Mouse (Mus musculus): ENCODE measurements at regions not wholly inside any gene's neighbourhood (a gene's known extent, or its start where the extent isn't known, plus 50 kb on each side); places are given as distances from the start of the nearest gene placed in this dataset.

DNA sequence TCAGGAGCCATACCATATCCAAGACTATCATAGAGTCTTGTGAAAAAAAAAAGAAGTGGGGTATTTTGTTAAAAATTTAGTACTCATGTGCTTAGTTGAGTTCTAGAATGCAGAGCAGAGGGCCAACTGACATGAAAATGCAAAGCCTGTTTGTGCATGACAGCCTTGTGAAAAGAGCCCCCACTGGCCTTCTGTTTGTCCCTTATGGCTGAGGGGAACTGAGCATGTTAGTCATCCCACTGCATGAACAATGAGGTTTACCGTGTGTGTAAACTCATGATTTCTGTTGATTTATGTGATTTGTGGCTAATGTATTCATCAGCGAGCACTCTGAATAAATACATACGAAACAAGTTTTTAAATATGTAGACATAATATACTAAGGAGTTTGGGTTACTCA is 266.1 kb upstream of the Nox3 start:
- DNase-seq = no peak

- no peak for DNase-seq
These were observed 250.5 kb upstream of the Nox3 start for GRCm38 (mm10) chr17:3946540-3946939.

DNA sequence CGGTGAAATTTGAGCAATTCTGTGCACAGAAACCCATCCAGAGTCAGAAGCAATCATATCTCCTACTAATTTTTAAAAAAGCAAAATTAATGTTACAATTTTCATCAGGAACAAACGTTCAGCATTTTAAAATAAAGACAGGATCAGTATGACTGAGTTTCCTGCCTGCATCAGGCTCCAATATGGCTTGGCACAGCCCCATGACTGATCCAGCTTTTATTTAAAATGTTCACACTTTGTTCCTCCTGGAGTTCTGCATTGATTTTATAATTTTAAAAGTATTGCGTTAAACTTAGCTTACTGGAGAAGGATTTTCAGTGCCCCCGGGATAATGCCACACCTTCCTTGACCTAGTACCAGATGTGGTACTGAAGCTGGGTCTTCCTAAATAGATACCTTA is 240.3 kb upstream of the Nox3 start:
- no peak for DNase-seq

DNA sequence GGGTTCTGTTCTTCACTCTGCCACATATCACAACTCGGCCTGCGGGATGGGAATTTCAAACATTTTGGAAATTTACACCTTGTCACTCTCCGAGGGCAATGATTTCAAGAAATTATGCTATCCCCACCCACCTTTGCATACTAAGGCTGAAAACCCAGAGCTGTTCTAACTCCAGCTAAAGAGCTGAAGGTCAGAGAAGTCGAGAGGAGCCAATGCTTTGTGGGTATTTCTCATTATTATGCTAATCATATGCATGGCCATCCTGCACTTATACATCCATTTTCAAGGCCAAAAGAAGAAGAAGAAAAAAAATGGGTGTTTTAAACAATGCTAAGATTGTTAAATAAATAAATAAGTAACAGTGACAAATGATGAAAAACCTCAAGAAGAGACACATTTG is 237.1 kb upstream of the Nox3 start:
- no peak for DNase-seq

DNA sequence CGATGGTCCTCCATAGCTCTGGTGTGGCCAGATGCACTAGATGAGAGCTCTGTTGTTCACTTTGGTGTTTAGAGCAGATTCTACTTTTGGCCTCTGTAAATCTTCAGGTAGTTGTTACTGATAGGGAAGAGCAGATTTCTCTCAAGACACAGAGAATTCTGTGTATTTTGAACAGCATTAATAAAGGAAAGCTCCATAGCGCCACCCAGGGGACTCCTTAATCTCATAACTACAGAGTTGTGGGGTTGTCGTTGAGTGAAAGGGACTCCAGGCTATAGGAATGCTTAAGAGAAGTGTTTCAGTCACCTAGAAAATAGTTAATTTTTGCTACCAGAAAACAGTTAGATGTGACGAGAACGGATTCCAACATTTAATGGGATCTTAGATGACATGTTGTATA is 236.0 kb upstream of the Nox3 start:
- no peak for DNase-seq

DNA sequence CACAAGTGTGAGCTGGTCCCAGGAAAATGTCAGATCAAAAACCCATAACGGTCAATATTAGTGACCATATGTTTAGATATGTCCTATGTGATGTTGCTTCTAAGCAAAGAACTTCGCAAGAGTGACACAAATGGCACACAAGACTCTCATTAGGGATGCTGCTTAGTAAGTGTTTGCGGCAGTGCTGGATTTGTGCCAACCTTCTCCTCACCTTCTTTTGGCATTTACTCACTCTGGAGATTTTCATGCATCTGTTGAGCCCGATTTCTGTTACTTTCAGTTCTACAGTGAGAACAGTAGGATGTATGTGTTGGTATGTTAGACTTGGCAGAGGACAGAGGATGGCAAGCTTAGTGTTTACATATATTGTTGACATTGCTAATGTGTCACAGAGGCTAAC is 231.0 kb upstream of the Nox3 start:
- no peak for DNase-seq

DNA sequence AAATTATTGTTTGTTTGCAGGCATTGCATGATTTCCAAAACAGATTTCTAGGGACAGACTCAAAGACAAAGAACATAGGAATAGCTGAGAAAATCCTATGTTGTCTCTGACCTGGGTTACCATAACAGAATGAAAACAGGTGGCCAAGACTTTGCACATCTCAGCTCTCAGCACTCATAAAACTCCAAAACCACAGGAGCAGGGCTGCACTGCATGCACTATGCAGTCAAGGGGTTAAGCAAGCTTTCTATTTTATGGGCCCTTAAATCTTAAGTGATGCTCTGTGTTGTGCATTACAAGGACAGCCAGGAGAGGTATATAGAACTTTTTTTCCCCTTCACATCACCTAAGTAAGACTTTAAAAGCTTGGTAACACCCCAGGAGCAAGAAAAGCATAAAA is 224.2 kb upstream of the Nox3 start:
- DNase-seq = no peak

DNA sequence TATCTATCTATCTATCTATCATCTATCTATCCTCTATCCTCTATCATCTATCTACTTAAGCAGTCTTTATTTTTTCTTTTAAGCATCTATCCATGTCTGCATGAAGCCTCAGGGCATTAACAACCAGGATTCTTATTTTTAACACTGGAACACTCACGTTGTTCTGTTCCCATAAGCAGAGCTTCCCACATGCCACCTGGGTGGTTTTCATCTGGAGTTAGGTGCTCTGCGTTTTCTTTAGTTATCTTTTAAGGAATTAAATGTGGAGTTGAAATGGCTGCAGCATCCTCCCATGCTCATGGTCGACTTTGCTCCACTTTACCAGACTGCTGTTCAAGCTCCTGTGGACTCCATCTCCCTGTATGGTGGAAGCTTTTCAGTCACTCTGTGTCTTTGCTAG is 196.8 kb upstream of the Nox3 start:
- DNase-seq = no peak

GRCm38 (mm10) chr17:3883146-3883545 is 187.1 kb upstream of the Nox3 start:
- DNase-seq = no peak

GRCm38 (mm10) chr17:3879075-3879474 is 183.0 kb upstream of the Nox3 start:
- no peak for DNase-seq

DNA sequence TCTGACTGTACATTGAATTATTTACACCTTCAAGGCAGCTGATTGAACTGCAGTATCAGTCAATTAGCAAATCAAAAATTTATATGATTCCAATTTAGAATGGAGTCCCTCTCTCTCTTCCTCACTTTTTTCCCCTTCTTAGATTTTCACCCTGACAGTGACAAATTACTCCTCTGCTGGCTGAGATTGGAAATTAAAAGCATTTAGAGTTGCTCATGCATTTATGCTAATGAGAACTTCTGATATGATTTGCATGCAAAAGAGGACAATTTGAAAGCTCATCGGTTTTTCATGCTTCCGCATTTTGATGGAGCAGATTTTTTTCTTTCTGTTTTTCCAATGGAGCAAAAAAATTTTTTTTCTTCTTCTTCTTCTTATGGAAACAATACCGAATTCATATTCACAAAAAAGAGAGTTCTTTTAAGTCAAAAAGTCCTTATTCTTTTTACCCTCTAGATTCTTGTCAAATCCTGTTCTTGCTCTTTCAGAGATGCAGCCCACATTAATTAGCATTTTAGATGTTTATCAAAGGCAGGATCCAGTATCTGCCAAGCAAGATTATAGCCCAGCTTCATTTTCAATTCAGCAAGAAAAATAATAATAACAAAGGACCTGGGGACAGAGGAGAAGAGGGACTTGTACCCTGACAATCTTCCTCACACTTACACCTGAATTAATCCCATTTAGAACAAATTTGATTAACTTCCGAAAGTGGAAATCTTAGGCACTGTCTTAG is 173.6 kb upstream of the Nox3 start:
- DNase-seq = no peak

GRCm38 (mm10) chr17:3862384-3862783 is 166.3 kb upstream of the Nox3 start:
- peak in 1 of 2 experiments; percentile 1 for DNase-seq

- DNase-seq = no peak
These were observed 140.3 kb upstream of the Nox3 start for GRCm38 (mm10) chr17:3836386-3836785.

DNA sequence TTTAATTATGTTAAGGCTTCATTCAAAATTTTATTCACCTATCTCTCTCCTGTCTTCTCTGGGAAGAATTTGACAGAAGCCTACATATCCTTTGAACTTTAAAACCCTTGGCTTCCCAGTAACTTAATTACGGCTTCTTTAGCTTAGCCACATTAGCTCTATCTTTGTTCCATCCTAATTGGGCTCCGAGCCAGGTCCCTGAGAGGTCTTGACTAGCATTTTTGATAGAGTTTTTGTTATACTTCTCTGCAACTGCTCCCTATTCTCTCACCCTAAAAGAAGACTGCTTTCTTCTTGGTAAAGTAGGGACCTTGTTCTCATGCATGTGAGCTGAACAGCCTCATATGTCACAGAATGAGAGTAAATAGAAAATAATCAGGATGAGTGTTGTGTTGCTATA is 115.1 kb upstream of the Nox3 start:
- no peak for DNase-seq

- DNase-seq = no peak
These were observed 107.4 kb upstream of the Nox3 start for GRCm38 (mm10) chr17:3803507-3803906.

GRCm38 (mm10) chr17:3792597-3792996 is 96.5 kb upstream of the Nox3 start:
- peak; percentile 5 to 28 for DNase-seq

DNA sequence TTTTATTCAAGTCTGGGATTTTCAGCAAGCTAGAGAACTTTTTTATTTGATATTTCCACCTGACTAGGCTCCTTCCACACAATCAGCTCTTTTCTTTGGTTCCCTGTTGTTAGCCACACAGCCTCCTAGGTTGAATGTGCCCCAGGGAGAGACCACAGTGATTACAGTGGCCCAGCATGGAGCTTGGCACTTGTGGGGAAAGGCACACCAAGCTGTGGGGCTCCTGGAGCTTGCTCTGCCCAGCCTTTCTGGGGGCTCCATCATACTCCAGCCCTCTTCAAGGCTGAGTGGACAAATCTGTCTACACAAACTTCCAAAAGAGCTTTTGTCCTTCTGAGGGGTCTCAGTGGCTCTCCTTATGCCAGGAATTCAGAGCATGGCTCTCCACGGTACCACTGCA is 86.1 kb upstream of the Nox3 start:
- no peak for DNase-seq

DNA sequence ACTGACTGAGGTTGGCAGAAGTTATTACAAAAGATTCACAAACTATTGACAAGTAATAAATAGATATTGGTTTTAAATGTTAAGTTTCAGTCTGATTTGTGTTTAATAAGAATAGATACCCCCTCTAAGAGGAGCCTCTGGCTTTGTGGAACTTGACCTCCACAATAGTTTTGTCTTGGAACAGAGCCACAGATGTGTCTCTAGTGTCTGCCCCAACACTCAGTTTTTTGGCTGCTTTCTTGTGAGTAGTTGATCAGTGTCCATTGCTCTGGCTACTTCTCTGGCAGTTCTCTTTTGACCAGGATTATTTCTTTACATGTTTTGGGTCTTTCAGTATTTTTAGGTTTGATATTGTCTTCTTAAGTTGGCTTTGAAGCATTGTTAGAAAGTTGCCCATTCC is 81.6 kb upstream of the Nox3 start:
- no peak for DNase-seq

DNA sequence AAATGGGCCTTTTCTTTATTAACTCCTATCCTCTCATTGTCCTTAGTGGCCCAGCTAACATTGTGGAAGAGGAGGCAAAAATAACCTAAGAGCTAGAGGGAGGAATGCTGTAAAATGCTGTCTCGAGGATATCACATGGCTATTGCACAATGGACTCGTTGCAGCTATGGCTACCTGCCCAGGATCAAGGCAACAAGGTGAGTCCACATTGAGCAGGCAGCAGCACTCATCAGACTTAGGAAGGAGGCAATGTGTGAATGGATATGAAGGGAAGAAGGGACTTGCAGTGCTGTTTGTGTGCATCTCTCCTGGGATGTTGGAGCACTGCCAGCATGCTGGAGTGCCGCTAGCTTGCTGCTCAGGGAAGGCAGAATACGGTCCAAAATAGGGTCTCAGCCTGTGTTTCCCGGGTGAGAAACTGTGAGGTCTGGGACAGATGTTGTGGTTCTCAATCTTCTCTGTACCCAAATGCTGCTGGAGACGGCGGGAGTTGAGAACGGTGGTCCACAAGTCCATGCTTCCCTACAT is 51.8 kb upstream of the Nox3 start:
- DNase-seq = peak; percentile 45 to 57
